Mouse (Mus musculus) duodenum, adult 2 months (tissue): ENCODE results near the gene Olfr342. TPM values are rescaled to one million over a fixed set of nuclear protein-coding genes. Genes with fewer than 3 reads are reported as not detected.

Source experiments
- polyA plus RNA-seq: library from polyadenylated mRNA; depleted of rRNA; stranded (reverse); fragments of >200 nt; gene quantifications from 2 replicates; pipeline ENCODE4 v1.2.3, GENCODE M21; 2012; ENCODE audit warnings: low replicate concordance; rRNA removed

Olfr342 gene
- polyA plus RNA-seq, result not detected in 2 replicates

DNA sequence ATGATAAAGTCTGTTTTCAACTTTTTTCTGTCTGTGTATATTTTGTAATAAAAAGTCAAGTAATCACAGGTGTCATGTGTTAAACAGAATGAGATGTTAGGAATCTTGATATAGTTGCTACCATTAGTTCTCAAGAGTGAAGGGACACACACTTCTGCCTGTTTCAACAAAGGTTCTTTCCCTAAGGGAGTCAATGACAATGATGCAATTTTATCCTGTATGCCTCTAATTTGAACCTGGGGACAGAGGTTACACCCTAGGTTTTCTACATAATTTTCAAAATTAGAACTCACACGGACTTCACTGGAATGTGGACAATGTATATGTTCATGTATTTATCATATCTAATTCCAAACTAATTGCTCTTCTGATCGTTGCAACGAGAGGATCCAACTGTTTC, at the start of gene Olfr342:
Gene Olfr342, plus strand, starts transcription at position 301 of the 400 bp plus-strand sequence.

DNA sequence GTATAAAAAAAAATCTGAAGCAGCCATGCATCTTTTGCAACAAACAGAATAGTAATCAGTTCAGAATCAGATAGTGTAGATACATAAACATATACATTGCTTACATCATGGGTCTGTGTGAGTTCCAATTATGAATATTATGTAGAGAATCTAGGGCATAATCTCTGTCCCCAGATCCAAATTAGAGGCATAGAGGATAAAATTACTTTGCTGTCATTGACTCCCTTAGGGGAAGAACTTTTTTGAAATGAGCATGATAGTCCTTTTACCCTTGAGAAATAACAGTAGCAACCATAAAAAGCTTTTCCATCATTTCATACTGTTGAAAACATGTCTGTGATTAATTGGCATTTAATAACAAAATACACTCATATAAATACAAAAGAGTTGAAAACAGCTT, 42.4 kb upstream of the Olfr342 start, which contains the start of gene Olfr341:
Gene Olfr341, minus strand, starts transcription at position 101 of the 400 bp plus-strand sequence.

GRCm38 (mm10) chr2:36566362-36566761, 41.6 kb downstream of the Olfr342 start, which contains the start of gene Olfr344:
Gene Olfr344, plus strand, starts transcription at chr2:36566662.

Other genes starting within 250 kb of the Olfr342 start
- gene Olfr338, start 151.5 kb upstream of the Olfr342 start, polyA plus RNA-seq, result not detected in 2 replicates
- gene Olfr339, start 106.1 kb upstream of the Olfr342 start, polyA plus RNA-seq, result not detected in 2 replicates
- not detected in 2 replicates for gene Olfr340, start 72.4 kb upstream of the Olfr342 start, polyA plus RNA-seq
- not detected in 2 replicates for gene Olfr341, start 42.5 kb upstream of the Olfr342 start, polyA plus RNA-seq
- not detected in 2 replicates for gene Olfr344, start 41.7 kb downstream of the Olfr342 start, polyA plus RNA-seq
- not detected in 2 replicates for gene Olfr345, start 115.0 kb downstream of the Olfr342 start, polyA plus RNA-seq
- not detected in 2 replicates for gene Olfr346, start 160.8 kb downstream of the Olfr342 start, polyA plus RNA-seq
- not detected in 2 replicates for gene Olfr347, start 206.9 kb downstream of the Olfr342 start, polyA plus RNA-seq